Mouse (Mus musculus) G1E (cell line): ENCODE measurements around the gene Nalcn.

Experiments used
- CTCF ChIP-seq: IDR thresholded peaks from 2 replicates; pipeline ENCODE4 v1.5.1; 2012; ENCODE audit warnings: low read depth, low read length, inconsistent platforms, mixed read lengths
- GATA1 ChIP-seq: IDR thresholded peaks from 2 replicates; pipeline ENCODE4 v1.6.1; 2012; ENCODE audit warnings: borderline replicate concordance, low read length, inconsistent platforms, mixed read lengths
- GATA2 ChIP-seq: IDR thresholded peaks from 2 replicates; pipeline ENCODE4 v1.6.1; 2012; ENCODE audit warnings: low read depth, low read length, inconsistent platforms, borderline replicate concordance
- POLR2AphosphoS5 ChIP-seq: IDR thresholded peaks from 2 replicates; pipeline ENCODE4 v1.6.1; 2012; ENCODE audit warnings: low read depth, low read length, inconsistent platforms; ENCODE audit not compliant: insufficient replicate concordance
- TAL1 ChIP-seq: conservative IDR thresholded peaks from 2 replicates; pipeline ENCODE4 v1.6.1; 2012; ENCODE audit warnings: low read depth, low read length, inconsistent platforms, mixed read lengths

GRCm38 (mm10) chr14:123512923-123513322 is 114.0 kb downstream of the Nalcn start:
- TF ChIP-seq CTCF (no peak), GATA1 (no peak), POLR2AphosphoS5 (no peak), GATA2 (no peak), TAL1 (no peak)
